Mouse (Mus musculus) embryonic facial prominence, embryonic 10.5 days (tissue): ENCODE measurements at regions not wholly inside any gene's neighbourhood (a gene's known extent, or its start where the extent isn't known, plus 50 kb on each side); places are given as distances from the start of the nearest gene placed in this dataset.

ENCODE experiments used
- DNase-seq: peaks from one replicate; pipeline ENCODE4 v3.0.0-alpha.2; 2017; ENCODE audit warnings: low spot score
- H3K27ac ChIP-seq: fragments of 300-500 bp; sonication (generic); replicated peaks from 2 replicates; pipeline ENCODE4 v1.5.1; 2016; ENCODE audit warnings: mild to moderate bottlenecking
- H3K27me3 ChIP-seq: fragments of 300-500 bp; sonication (generic); replicated peaks from 2 replicates; pipeline ENCODE4 v1.6.1; 2016; ENCODE audit warnings: low read depth, mild to moderate bottlenecking; ENCODE audit not compliant: poor library complexity, severe bottlenecking
- H3K36me3 ChIP-seq: fragments of 300-500 bp; sonication (generic); replicated peaks from 2 replicates; pipeline ENCODE4 v1.6.1; 2016; ENCODE audit warnings: mild to moderate bottlenecking, moderate library complexity
- H3K4me1 ChIP-seq: fragments of 300-500 bp; sonication (generic); 2 replicates; pipeline ENCODE4 v1.6.1; 2016
- H3K4me3 ChIP-seq: fragments of 300-500 bp; sonication (generic); 2 replicates; pipeline ENCODE4 v1.5.1; 2016; ENCODE audit warnings: mild to moderate bottlenecking, moderate library complexity
- H3K9me3 ChIP-seq: fragments of 300-500 bp; sonication (generic); 2 replicates; pipeline ENCODE4 v1.6.1; 2016; ENCODE audit warnings: mild to moderate bottlenecking
- WGBS: fragments of 180-500 bp; shearing (Covaris S2); methylation state at CpG from one replicate; pipeline ENCODE4 v1.1.7; 2016; 5-methylcytosine and 5-hydroxymethylcytosine counted together

DNA sequence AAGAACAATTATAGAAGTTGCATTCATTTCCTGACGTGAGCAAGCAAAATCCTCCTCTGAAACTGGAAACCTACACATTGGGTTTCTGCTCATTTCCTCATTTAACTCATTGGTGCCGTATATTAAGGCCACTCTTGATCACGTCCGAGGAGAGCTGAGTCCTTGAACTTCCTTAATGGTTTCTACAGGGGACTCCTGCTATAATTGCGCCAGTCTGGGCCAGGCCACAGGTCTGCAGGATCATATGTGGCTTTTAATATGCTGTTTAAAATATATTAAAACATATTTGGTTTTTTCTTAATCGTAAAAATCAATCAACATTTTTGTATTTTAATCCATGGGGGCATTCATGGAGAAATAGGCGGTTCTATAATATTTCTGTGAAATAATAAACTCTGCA, 122.6 kb upstream of the Cep162 start:
- Histone ChIP-seq H3K27ac (no peak overlapping the region), H3K9me3 (no peaks in the 10 kb centered on the region), H3K36me3 (no peaks in the 10 kb centered on the region), H3K4me1 (0 out of 2 replicates have a peak, but pooled peaks cover 6% of the 10 kb centered on the region), H3K27me3 (no peaks in the 10 kb centered on the region), H3K4me3 (no peak overlapping the region)
- no peak for DNase-seq
- WGBS = 70% methylated on average over 7 of the region's 7 CpGs

DNA sequence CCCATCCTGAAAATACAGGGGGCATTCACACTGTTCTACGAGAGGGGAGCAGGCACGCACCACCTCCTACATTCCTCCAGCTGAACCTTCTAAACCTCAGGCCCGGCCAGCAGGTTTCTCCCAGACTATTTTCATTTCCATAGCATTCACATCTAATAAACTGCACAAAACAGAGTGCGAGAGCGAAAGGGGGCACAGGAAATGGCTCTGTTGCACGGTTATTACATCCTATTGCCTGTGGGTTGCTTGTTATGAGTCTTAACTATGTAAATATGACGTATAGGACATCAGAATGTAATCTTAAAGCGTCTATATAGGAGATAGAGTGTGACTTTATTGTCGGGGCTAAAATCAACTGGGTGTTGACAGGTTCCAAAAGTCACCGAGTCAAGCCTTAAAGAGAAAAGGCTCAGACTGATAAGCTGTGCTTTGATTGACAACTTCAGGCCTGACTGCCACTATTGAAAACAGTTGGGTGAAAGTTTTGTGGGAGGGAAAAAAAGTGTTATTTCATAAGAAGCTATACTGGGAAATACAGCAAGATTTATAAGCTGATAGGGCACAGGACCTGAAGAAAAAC, 121.5 kb upstream of the Cep162 start:
- 63% methylated on average over 10 of the region's 10 CpGs for WGBS
- Histone ChIP-seq H3K9me3 (no peaks in the 10 kb centered on the region), H3K27ac (no peak overlapping the region), H3K4me1 (peaks cover 12% of the 10 kb centered on the region; the same call in 1 of the 2 replicates), H3K36me3 (no peaks in the 10 kb centered on the region), H3K4me3 (no peak overlapping the region), H3K27me3 (no peaks in the 10 kb centered on the region)
- DNase-seq = no peak

DNA sequence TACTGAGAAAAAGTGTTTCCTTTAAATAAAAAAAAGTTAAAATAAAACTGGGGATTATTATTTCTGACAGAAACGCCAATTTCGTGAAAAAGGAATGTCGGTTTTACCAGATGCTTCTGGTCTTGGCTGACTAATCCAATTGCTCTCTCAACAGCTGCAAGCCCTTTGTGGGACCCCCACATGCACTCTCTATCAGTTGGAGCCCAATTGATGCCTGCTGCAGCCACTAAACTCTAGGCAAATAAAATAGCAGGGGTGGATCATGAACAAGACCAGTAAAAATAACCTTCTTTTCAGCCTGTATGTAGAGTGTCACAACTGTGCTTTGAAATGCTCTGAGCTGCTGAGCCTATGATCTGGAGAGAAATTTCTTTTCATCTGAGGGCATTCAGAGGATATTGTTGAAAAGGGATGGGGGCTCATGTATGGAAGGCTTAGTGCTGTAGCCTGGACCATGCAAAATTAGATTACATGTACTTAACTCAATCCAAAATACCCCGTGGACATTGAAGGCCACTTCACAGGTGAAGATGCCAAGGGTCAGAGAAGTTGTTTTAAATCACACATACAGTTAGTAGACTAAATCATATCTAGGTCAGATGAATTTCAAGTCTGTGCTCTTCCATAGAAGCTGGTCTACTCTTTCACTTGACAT, 117.0 kb upstream of the Cep162 start:
- Histone ChIP-seq H3K27ac (no peak overlapping the region), H3K4me1 (peaks cover 38% of the 10 kb centered on the region), H3K9me3 (no peaks in the 10 kb centered on the region), H3K27me3 (no peaks in the 10 kb centered on the region), H3K36me3 (no peaks in the 10 kb centered on the region), H3K4me3 (no peak overlapping the region)
- DNase-seq = no peak
- WGBS = 56% methylated on average over 4 of the region's 4 CpGs

DNA sequence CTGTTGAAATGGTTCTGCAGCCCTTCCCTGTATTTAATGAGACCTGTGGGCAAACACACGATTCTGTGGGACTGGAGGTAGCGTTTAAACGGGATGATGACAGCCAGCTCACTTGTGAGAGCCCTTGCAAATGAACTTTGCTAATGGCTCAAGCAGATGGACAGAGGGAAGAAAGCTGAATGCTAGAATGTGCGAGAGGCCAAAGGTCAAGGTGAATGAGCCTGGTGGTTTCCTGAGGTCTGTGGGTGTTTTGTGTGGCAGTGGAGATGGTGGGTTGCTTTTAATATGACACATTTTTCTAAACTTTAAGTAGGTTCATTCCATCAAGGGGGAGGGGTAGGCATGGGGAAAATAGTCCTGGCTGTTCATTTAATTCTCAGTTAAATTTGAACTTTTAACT, 113.7 kb upstream of the Cep162 start:
- peaks cover 36% of the 10 kb centered on the region for H3K4me1 ChIP-seq
- no peaks in the 10 kb centered on the region for H3K27me3 ChIP-seq
- no peaks in the 10 kb centered on the region for H3K9me3 ChIP-seq
- no peak overlapping the region for H3K27ac ChIP-seq
- H3K4me3 ChIP-seq = no peak overlapping the region
- no peak for DNase-seq
- no peaks in the 10 kb centered on the region for H3K36me3 ChIP-seq
- 48% methylated on average over 4 of the region's 4 CpGs for WGBS

DNA sequence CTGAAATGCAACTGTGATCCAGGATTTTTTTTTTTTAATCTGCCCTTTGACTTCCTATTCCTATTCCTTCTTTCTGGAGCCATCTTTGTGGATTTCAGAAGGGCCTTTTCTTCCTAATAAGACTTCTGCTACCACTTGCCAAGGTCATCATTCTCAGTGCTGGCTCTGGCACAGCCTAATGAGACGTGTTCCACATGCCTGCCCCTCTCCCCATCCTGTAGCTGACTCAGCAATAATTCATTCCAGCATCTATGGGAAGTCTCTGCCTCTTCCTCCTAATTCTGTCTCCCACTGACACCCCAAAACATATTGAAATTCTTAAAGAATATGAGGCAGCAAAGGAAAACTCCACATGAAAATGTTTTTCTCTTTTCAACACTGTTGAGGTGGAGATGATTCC, 91.7 kb upstream of the Cep162 start:
- DNase-seq = no peak
- Histone ChIP-seq H3K27me3 (no peaks in the 10 kb centered on the region), H3K27ac (no peak overlapping the region), H3K36me3 (no peaks in the 10 kb centered on the region), H3K9me3 (no peaks in the 10 kb centered on the region), H3K4me3 (no peak overlapping the region), H3K4me1 (no peaks in the 10 kb centered on the region)
- 80% methylated on average over 1 of the region's 1 CpGs for WGBS

DNA sequence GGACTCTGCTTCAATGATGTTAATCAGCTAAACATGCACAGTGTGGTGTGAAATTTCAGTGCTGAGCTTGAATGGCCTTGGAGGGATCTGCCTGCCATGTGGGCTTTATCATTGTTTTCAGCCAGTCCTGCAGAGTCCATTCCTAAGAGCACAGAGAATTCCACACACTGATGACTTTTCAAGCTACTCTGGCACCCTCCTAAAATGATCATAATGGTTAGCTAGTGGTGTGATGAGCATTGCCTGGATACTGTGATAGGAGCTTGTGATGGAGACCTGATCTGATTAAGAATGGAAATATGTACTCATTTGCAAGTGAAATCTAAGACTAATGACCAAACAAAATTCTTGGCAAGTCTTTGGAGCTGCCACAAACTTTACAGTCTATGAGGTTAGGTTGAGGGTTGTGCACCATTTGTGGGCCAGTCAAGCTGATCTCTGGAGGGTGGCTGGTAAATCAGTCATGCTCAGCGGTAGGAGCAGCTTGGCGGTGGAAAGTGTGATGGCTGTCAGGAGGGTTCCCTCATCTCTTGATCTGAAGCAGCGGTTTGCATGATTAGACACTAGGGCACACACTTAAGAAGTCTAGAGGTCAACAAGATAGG, 91.0 kb upstream of the Cep162 start:
- no peaks in the 10 kb centered on the region for H3K36me3 ChIP-seq
- 83% methylated on average over 3 of the region's 3 CpGs for WGBS
- no peak for DNase-seq

DNA sequence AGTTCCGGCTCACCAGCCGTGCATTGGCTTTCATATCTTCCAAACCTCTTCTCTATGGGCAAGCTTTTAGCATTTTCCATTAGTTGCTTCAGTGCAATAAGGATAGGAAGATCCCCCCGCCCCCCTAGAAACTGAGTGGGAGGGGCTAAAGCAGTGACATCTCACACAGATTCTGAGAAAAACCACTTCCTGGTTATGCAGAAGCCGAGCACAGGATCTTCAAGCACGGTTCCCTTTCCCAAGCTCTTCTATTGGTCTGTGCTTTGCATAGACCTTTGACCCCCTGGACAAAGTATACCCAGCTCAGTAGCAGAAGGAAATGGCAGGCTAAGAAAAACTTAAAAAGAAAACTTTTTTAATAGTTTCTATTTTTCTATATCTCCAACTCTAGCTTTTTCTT, 86.1 kb upstream of the Cep162 start:
- Histone ChIP-seq H3K9me3 (no peaks in the 10 kb centered on the region), H3K27ac (no peak overlapping the region), H3K36me3 (no peaks in the 10 kb centered on the region), H3K4me1 (no peaks in the 10 kb centered on the region), H3K27me3 (no peaks in the 10 kb centered on the region), H3K4me3 (no peak overlapping the region)
- WGBS = 78% methylated on average over 5 of the region's 5 CpGs
- DNase-seq = no peak

More for the DNA sequence above, 91.0 kb upstream of the Cep162 start:
- no peak overlapping the region for H3K4me3 ChIP-seq
- no peaks in the 10 kb centered on the region for H3K9me3 ChIP-seq
- no peaks in the 10 kb centered on the region for H3K4me1 ChIP-seq
- H3K27me3 ChIP-seq = no peaks in the 10 kb centered on the region
- no peak overlapping the region for H3K27ac ChIP-seq

DNA sequence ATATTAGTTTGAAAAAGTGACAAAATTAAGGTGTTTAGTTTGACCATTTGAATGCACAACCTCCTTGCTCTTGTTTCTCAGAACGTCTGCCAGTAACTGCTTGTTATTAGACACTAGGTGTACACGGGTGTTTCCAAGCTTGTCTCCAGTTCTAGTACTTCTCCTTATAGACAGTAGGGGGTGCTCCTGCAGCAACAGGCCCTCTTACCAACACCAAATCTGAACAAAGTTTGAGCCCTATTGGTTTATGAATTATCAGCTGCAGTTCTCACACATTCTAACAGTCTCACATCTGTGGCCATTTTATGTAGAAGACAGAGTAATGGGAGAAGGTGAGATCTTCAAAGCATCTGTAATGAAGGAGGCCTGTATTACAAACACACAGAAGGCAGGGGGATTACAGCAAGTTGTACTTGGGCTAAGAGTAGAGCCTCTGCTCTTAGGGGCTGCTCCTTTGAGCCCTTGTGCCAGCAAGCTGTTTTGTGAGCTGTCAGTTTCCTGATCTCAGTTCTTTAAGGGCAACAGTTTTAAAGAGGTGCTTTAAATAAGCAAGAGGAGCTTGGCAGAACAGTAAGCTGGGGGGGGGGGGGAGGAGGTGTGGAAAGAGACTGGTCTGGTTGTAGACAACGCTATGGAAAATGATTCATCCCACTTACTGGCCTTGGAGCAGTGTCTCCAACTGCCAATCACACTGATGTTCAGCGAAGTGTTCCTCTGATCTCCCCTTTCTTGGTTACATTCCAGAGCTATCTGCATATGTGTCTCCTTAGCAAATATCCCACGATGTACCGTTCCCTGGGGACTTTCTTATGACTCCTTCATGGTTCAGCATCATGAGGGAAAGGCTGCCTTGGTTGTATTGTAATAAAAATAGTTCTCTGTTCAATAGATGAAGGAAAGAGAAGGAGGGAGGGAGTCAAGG, 71.3 kb upstream of the Cep162 start:
- no peaks in the 10 kb centered on the region for H3K9me3 ChIP-seq
- 65% methylated on average over 6 of the region's 6 CpGs for WGBS
- no peak for DNase-seq

DNA sequence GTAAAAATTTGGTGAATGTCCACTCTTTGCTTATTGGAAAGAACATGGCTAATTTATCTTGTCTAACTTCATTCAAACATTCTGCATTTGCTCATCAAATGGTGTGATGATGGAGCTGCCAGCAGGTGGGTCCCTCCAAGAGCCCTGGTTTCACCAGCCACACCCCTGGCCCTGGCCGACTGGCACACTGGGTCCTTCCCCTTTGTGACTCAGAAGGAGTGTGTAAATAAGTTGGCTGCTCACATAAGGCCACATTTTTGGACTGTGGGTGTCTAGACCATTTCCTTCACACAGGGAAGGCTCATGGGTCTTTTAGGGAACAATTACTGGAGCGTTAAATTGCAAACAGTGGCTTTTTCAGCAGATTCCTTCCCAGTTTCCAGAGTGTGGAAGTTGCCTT, 68.4 kb upstream of the Cep162 start:
- Histone ChIP-seq H3K36me3 (no peaks in the 10 kb centered on the region), H3K27me3 (no peaks in the 10 kb centered on the region), H3K27ac (no peak overlapping the region), H3K9me3 (no peaks in the 10 kb centered on the region), H3K4me1 (peaks cover 8% of the 10 kb centered on the region; the same call in 1 of the 2 replicates), H3K4me3 (no peak overlapping the region)
- WGBS = 64% methylated on average over 2 of the region's 2 CpGs
- no peak for DNase-seq

More for the DNA sequence above, 71.3 kb upstream of the Cep162 start:
- no peaks in the 10 kb centered on the region for H3K27me3 ChIP-seq
- no peak overlapping the region for H3K4me3 ChIP-seq
- no peaks in the 10 kb centered on the region for H3K4me1 ChIP-seq
- no peaks in the 10 kb centered on the region for H3K36me3 ChIP-seq
- H3K27ac ChIP-seq = no peak overlapping the region

DNA sequence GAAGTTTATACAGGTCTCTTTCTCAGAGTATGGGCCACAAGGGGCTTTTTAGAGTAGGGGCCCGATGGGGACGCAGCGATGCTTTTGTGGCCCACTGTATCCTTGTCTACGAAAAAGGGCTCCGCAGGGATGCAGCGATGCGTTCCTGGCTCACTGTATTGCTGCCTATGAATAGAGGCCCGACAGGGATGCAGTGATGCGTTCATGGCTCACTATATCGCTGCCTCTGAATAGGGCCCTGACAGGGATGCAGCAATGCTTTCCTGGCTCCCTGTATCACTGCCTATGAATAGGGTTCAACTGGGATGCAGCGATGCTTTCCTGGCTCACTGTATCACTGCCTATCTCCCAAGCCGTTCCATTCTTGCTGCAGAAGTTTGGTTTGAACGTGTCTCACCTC, 65.4 kb upstream of the Cep162 start:
- no peak overlapping the region for H3K27ac ChIP-seq
- H3K9me3 ChIP-seq = no peaks in the 10 kb centered on the region
- H3K36me3 ChIP-seq = no peaks in the 10 kb centered on the region
- no peaks in the 10 kb centered on the region for H3K27me3 ChIP-seq
- 87% methylated on average over 13 of the region's 13 CpGs for WGBS
- DNase-seq = no peak
- peaks cover 10% of the 10 kb centered on the region; the same call in 1 of the 2 replicates for H3K4me1 ChIP-seq
- H3K4me3 ChIP-seq = no peak overlapping the region

DNA sequence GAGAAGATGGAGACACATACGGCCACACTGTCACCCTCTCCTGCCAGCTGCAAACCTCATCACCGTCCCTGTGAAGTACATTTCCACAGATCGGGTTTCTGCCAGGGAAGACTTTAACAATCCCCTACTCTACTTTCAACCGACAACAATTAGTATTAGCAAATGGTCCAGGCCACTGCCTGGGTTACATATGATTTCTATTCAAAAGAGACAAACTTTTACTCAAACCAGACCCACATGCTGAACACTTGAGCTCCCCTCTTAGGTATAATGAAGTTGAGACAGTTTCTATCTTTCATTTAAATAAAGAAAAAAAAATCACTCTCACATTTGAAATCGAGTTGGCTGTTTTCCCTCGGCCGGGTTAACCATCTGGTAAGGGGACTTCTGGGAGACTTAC, 63.4 kb upstream of the Cep162 start:
- 55% methylated on average over 7 of the region's 7 CpGs for WGBS
- DNase-seq = no peak

DNA sequence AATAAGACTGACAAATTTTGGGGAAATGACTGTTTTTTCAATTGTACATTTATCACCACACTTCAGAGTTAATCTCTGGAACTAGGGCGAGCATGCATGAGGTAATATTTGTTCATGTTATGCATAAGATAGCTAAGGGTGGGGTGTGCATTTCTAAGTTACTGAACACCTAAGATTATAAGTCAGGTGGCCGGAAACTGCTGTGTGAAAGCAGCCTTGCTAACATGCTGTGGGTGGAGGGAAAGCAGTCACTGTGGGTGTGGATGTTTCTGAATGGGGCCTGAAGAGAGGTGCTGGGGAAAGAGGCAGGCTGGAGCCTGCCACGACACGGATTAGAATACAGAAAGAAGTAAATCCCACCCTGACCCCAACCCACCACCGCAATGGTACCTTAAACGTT, 54.8 kb upstream of the Cep162 start:
- WGBS = 86% methylated on average over 6 of the region's 6 CpGs
- no peaks in the 10 kb centered on the region for H3K9me3 ChIP-seq
- H3K27ac ChIP-seq = no peak overlapping the region
- H3K4me3 ChIP-seq = no peak overlapping the region
- H3K27me3 ChIP-seq = no peaks in the 10 kb centered on the region
- DNase-seq = no peak
- no peaks in the 10 kb centered on the region for H3K36me3 ChIP-seq
- no peaks in the 10 kb centered on the region for H3K4me1 ChIP-seq

More for the DNA sequence above, 63.4 kb upstream of the Cep162 start:
- H3K36me3 ChIP-seq = no peaks in the 10 kb centered on the region
- H3K27me3 ChIP-seq = no peaks in the 10 kb centered on the region
- no peak overlapping the region for H3K4me3 ChIP-seq
- H3K27ac ChIP-seq = no peak overlapping the region
- H3K9me3 ChIP-seq = no peaks in the 10 kb centered on the region
- peaks cover 10% of the 10 kb centered on the region; the same call in 1 of the 2 replicates for H3K4me1 ChIP-seq
